Mouse (Mus musculus) R1 (cell line): ENCODE measurements around the gene Amigo1.

ENCODE experiments used
- DNase-seq: peaks from one replicate; pipeline ENCODE4 v3.0.0-alpha.2; 2018; ENCODE audit warnings: low read depth, low spot score

Gene Amigo1

GRCm38 (mm10) chr3:108180514-108180913 lies 5.6 kb upstream of the Amigo1 start:
- DNase-seq, result no peak

- no peak for DNase-seq
Measured at GRCm38 (mm10) chr3:108184742-108185141, 1.4 kb upstream of the Amigo1 start.

GRCm38 (mm10) chr3:108185460-108186097 lies 556 bp upstream of the Amigo1 start:
- peak; percentile 72 for DNase-seq

GRCm38 (mm10) chr3:108187111-108187795 lies 1.1 kb downstream of the Amigo1 start:
- no peak for DNase-seq

- DNase-seq, result peak; percentile 77
Measured at GRCm38 (mm10) chr3:108188716-108189490, 2.8 kb downstream of the Amigo1 start.

GRCm38 (mm10) chr3:108189897-108190296 lies 3.8 kb downstream of the Amigo1 start:
- no peak for DNase-seq

GRCm38 (mm10) chr3:108193686-108194085 lies 7.6 kb downstream of the Amigo1 start:
- no peak for DNase-seq

- DNase-seq, result no peak
Measured at GRCm38 (mm10) chr3:108195287-108195686, 9.2 kb downstream of the Amigo1 start.

- no peak for DNase-seq
Measured at GRCm38 (mm10) chr3:108195941-108196590, 9.9 kb downstream of the Amigo1 start.

- DNase-seq, result peak; percentile 51
Measured at GRCm38 (mm10) chr3:108197066-108197497, 10.9 kb downstream of the Amigo1 start.

- DNase-seq, result no peak
Measured at GRCm38 (mm10) chr3:108199231-108199630, 13.1 kb downstream of the Amigo1 start.

- DNase-seq, result peak; percentile 98
Measured at GRCm38 (mm10) chr3:108200329-108201323, 14.5 kb downstream of the Amigo1 start, which contains the start of gene Cyb561d1. TSS of gene Cyb561d1 (minus strand) at chr3:108201212.

GRCm38 (mm10) chr3:108202506-108202905 lies 16.4 kb downstream of the Amigo1 start:
- DNase-seq, result no peak

GRCm38 (mm10) chr3:108203212-108203611 lies 17.1 kb downstream of the Amigo1 start:
- DNase-seq, result no peak

- DNase-seq, result peak; percentile 76
Measured at GRCm38 (mm10) chr3:108203621-108204325, 17.6 kb downstream of the Amigo1 start.

GRCm38 (mm10) chr3:108204470-108204869 lies 18.3 kb downstream of the Amigo1 start:
- DNase-seq, result no peak

GRCm38 (mm10) chr3:108205601-108206000 lies 19.5 kb downstream of the Amigo1 start:
- DNase-seq, result no peak

- DNase-seq, result no peak
Measured at GRCm38 (mm10) chr3:108206731-108207375, 20.7 kb downstream of the Amigo1 start.

- DNase-seq, result no peak
Measured at GRCm38 (mm10) chr3:108209001-108209400, 22.9 kb downstream of the Amigo1 start.
